Mouse (Mus musculus): ENCODE results near the gene Lsm8.
"Not testable (repeated sequence)": the region's sequence is repeated elsewhere in the genome, so short reads cannot be mapped to it uniquely, and the experiment has no call there.

- not testable (repeated sequence) for TF ChIP-seq TAL1, GATA1 (IDR thresholded peaks at IDR 0.05; ENCODE audit: low read length)
Measured at GRCm38 (mm10) chr6:18844529-18844928, 3.9 kb upstream of the Lsm8 start.

Measured in erythroblast, embryonic 14.5 days (primary cell).